Mouse (Mus musculus) bone marrow macrophage, adult 2 months (primary cell): ENCODE measurements around the gene Aldh3b2. TPM values are rescaled to one million over a fixed set of nuclear protein-coding genes. Genes with fewer than 3 reads are reported as not detected.

Source experiments
- H3K27ac ChIP-seq: 2 replicates; pipeline ENCODE4 v1.5.1; 2012; ENCODE audit warnings: low read depth, low read length; ENCODE audit not compliant: insufficient read depth
- H3K4me1 ChIP-seq: 2 replicates; pipeline ENCODE4 v1.6.1; 2012; ENCODE audit warnings: low read length; ENCODE audit not compliant: control insufficient read depth, insufficient read depth
- H3K4me3 ChIP-seq: 2 replicates; pipeline ENCODE4 v1.5.1; 2012; ENCODE audit warnings: mild to moderate bottlenecking, low read length, moderate library complexity; ENCODE audit not compliant: insufficient read depth
- CTCF ChIP-seq: IDR thresholded peaks from 2 replicates; pipeline ENCODE4 v1.5.1; 2012; ENCODE audit warnings: low read depth, mild to moderate bottlenecking, low read length, moderate library complexity
- POLR2A ChIP-seq: IDR thresholded peaks from 2 replicates; pipeline ENCODE4 v1.6.1; 2012; ENCODE audit warnings: mild to moderate bottlenecking, low read depth, low read length, borderline replicate concordance
- polyA plus RNA-seq: library from polyadenylated mRNA; stranded (reverse); fragments of >200 nt; gene quantifications from 2 replicates; pipeline ENCODE4 v1.2.4, GENCODE M21; 2012; ENCODE audit not compliant: missing spikeins, insufficient read depth, insufficient read length

The Aldh3b2 gene
- polyA plus RNA-seq, 1 experiment = not detected

DNA sequence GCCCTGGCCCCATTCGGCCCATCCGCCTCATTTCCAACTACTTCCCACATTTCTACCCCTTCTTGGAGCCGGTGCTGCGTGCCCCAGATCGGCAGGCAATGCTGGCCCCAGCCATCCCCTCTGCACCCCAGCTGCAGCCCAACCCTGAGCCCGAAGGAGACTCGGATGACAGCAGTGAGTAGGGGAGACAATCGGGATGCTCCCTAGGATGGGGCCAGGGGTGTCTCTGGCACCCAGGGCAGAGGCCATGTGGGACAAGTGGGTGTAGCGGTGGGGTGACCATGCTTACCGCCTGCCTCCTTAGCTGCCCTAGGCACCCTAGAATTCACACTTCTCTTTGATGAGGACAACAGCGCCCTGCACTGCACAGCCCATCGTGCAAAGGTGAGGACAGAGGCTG is 31.5 kb downstream of the Aldh3b2 start:
- TF ChIP-seq POLR2A (no peak), CTCF (no peak)
- no peak overlapping the region for H3K4me3 ChIP-seq

GRCm38 (mm10) chr19:4004331-4004730 is 32.2 kb downstream of the Aldh3b2 start:
- peaks cover 11% of the 10 kb centered on the region for H3K4me1 ChIP-seq
- H3K4me3 ChIP-seq = no peak overlapping the region
- TF ChIP-seq POLR2A (no peak), CTCF (no peak)
- H3K27ac ChIP-seq = no peak overlapping the region

More for the DNA sequence above, 31.5 kb downstream of the Aldh3b2 start:
- no peak overlapping the region for H3K27ac ChIP-seq
- H3K4me1 ChIP-seq = peaks cover 18% of the 10 kb centered on the region

- no peak overlapping the region for H3K27ac ChIP-seq
- TF ChIP-seq CTCF (no peak), POLR2A (no peak)
- H3K4me3 ChIP-seq = no peak overlapping the region
- peaks cover 7% of the 10 kb centered on the region for H3K4me1 ChIP-seq
These were observed 33.0 kb downstream of the Aldh3b2 start for GRCm38 (mm10) chr19:4005091-4005490.

DNA sequence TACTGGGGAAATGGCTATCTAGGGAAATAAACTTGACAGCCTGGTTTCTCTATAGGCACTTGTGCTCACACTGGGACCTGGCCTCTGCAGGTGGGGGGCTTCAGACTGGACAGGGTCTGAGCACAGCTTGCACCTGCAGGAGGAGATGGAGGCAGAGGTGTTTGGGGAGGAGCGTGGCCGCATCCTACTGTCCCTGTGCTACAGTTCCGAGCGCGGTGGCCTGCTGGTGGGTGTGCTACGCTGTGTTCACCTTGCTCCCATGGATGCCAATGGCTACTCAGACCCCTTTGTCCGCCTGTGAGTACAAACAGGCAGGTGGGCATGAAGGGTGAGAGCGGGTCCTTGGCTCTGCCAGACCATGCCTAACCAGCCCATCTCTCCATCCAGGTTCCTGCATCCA is 33.8 kb downstream of the Aldh3b2 start:
- Histone ChIP-seq H3K4me1 (peaks cover 5% of the 10 kb centered on the region), H3K4me3 (no peak overlapping the region), H3K27ac (no peak overlapping the region)
- TF ChIP-seq CTCF (no peak), POLR2A (no peak)

- Histone ChIP-seq H3K27ac (no peak overlapping the region), H3K4me1 (peaks cover 6% of the 10 kb centered on the region), H3K4me3 (no peak overlapping the region)
- TF ChIP-seq CTCF = no peak
- no peak for TF ChIP-seq POLR2A
These were observed 39.0 kb downstream of the Aldh3b2 start for GRCm38 (mm10) chr19:4011086-4011485.

DNA sequence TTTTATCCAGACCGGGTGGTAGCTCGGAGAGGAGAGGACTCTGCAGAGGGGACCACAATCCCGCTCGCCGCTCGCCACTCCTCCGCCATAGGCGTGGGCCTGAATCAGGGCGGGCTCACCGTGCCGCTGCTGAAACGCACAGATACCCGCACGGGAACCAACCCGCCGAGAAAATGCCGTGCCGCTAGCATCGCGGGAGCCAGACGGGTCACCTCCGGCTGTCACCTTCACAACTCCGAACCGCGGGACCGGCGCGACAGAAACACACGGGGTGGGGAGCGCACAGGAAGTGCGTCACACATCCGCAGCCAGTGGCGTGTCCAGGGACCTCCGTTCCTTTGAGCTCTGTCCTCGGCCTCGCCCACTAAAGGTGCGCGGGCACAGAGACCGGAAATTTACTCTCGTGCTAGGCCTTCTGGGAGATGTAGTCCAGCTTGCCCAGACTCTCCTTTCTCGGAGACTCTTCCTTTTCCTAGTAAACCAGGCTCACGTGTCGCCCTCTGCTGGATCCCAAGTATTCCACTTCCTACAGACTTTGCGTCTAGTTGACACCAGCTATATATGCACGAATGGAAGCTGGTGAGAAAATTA is 40.4 kb downstream of the Aldh3b2 start, which contains the start of gene Ndufv1:
Gene Ndufv1 (minus strand): TSS at position 375 of the 591 bp plus-strand sequence.
- H3K27ac ChIP-seq = peak within 1 kb of the TSS; percentile 20
- H3K4me3 ChIP-seq = peak within 1 kb of the TSS; percentile 91
- no peak for TF ChIP-seq CTCF
- TF ChIP-seq POLR2A = no peak
- peaks cover 6% of the 10 kb centered on the region for H3K4me1 ChIP-seq

DNA sequence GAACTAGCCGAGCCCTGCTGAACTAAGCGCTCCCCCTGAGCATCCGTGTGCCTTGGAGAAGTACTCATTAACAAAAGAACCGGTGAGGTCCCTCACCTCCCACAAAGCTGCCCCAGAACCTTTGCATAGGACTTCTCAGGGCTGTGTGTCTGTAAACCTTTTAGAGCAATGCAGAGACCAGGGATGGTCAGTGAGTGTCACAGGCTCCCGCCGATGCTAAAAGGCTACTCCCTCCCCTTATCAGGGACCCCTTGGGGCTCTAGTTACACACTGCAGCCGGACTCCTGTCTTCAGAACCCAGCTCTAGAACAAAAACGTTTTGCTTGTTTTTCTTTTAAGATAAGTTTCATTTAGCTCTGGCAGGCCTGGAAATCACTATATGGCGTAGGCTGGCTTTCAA is 40.9 kb downstream of the Aldh3b2 start:
- TF ChIP-seq POLR2A (no peak), CTCF (peak; percentile 24; the same call in 1 of the 2 replicates)
- H3K27ac ChIP-seq = no peak overlapping the region
- H3K4me1 ChIP-seq = peaks cover 6% of the 10 kb centered on the region
- peak overlapping the region; percentile 31 for H3K4me3 ChIP-seq

DNA sequence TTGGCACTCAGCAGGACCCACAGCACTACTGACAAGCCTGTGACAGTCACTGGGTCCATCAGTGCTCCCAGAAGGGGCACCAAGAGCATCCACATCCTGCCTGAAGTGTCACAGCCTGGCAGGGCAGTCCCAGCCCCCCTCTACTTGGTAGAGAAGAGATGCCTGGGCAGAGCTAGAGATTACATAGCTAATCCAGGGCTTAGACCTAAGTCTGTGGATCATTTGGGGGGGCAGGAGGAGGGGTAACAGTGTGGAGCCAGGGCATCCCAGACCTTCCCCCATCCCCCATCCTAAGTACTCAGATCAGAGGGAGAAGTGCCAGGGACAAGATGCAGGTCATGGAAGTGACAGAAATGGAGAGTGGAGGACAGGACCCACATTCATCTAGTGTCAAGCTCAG is 42.7 kb downstream of the Aldh3b2 start:
- no peak overlapping the region for H3K27ac ChIP-seq
- no peak overlapping the region for H3K4me3 ChIP-seq
- H3K4me1 ChIP-seq = peaks cover 6% of the 10 kb centered on the region
- TF ChIP-seq POLR2A (no peak), CTCF (no peak)

GRCm38 (mm10) chr19:4015635-4016034 is 43.5 kb downstream of the Aldh3b2 start:
- Histone ChIP-seq H3K4me3 (no peak overlapping the region), H3K4me1 (peaks cover 6% of the 10 kb centered on the region), H3K27ac (no peak overlapping the region)
- TF ChIP-seq CTCF = no peak
- no peak for TF ChIP-seq POLR2A

- Histone ChIP-seq H3K27ac (no peak overlapping the region), H3K4me1 (peaks cover 2% of the 10 kb centered on the region; the same call in 1 of the 2 replicates), H3K4me3 (no peak overlapping the region)
- TF ChIP-seq POLR2A (no peak), CTCF (no peak)
These were observed 45.9 kb downstream of the Aldh3b2 start for GRCm38 (mm10) chr19:4017921-4018587.
